Mouse (Mus musculus): ENCODE data around the gene Acbd4.

- TF ChIP-seq POLR2A (IDR thresholded peaks at IDR 0.05; ENCODE audit: low read depth, low read length) (no peak), CTCF (IDR thresholded peaks at IDR 0.05; ENCODE audit: extremely low read depth, insufficient read depth, insufficient read length, insufficient replicate concordance) (no peak)
These were observed 48.3 kb downstream of the Acbd4 start for GRCm38 (mm10) chr11:103149771-103150170.

All from spleen, adult 2 months (tissue).